Mouse (Mus musculus): ENCODE measurements around the gene Mog.

- TF ChIP-seq CTCF (IDR thresholded peaks at IDR 0.05; ENCODE audit: low read depth, low read length), result no peak
- TF ChIP-seq GATA1 (IDR thresholded peaks at IDR 0.05; ENCODE audit: borderline replicate concordance, low read length), result no peak
- TF ChIP-seq POLR2AphosphoS5 (IDR thresholded peaks at IDR 0.05; ENCODE audit: insufficient replicate concordance, low read depth, low read length), result no peak
- TF ChIP-seq GATA2 (IDR thresholded peaks at IDR 0.05; ENCODE audit: borderline replicate concordance, low read depth, low read length), result no peak
Measured at GRCm38 (mm10) chr17:37003366-37003765, 19.8 kb downstream of the Mog start.
